Mouse (Mus musculus) kidney, adult 2 months (tissue): ENCODE results near the gene Syce1l. TPM values are rescaled to one million over a fixed set of nuclear protein-coding genes. Genes with fewer than 3 reads are reported as not detected.

Experiments
- DNase-seq: peaks from one replicate; pipeline ENCODE4 v3.0.0; 2021
- H3K27ac ChIP-seq: fragments of 200-500 bp; 2 replicates; pipeline ENCODE4 v1.5.1; 2012; ENCODE audit warnings: low read depth, low read length, control low read depth, inconsistent platforms; ENCODE audit not compliant: insufficient read depth
- H3K27me3 ChIP-seq: fragments of 200-500 bp; replicated peaks from 2 replicates; pipeline ENCODE4 v1.6.1; 2012; ENCODE audit warnings: mild to moderate bottlenecking, moderate library complexity, low read length, inconsistent platforms; ENCODE audit not compliant: control insufficient read depth, insufficient read depth
- H3K36me3 ChIP-seq: fragments of 200-500 bp; 2 replicates; pipeline ENCODE4 v1.6.1; 2012; ENCODE audit warnings: mild to moderate bottlenecking, moderate library complexity, low read length, inconsistent platforms; ENCODE audit not compliant: control insufficient read depth, insufficient read depth
- H3K4me1 ChIP-seq: fragments of 200-500 bp; 2 replicates; pipeline ENCODE4 v1.6.1; 2011; ENCODE audit warnings: low read length; ENCODE audit not compliant: control insufficient read depth, insufficient read depth
- H3K4me3 ChIP-seq: fragments of 200-500 bp; 2 replicates; pipeline ENCODE4 v1.5.1; 2011; ENCODE audit warnings: mild to moderate bottlenecking, low read depth, low read length, control low read depth; ENCODE audit not compliant: insufficient read depth
- CTCF ChIP-seq: fragments of 200-500 bp; conservative IDR thresholded peaks from 2 replicates; pipeline ENCODE4 v1.5.1; 2011; ENCODE audit warnings: low read depth, mild to moderate bottlenecking, control low read depth, low read length, moderate library complexity, mixed read lengths; ENCODE audit not compliant: insufficient read depth, insufficient read length
- POLR2A ChIP-seq: fragments of 200-500 bp; IDR thresholded peaks from one replicate; pipeline ENCODE4 v1.6.1; 2011; ENCODE audit warnings: low read depth, low read length, control low read depth
- WGBS: fragments of 180-500 bp; shearing (Covaris S2); methylation state at CpG from one replicate; pipeline ENCODE4 v1.1.7; 2018; 5-methylcytosine and 5-hydroxymethylcytosine counted together
- polyA plus RNA-seq: library from polyadenylated mRNA; depleted of rRNA; stranded (reverse); fragments of >200 nt; gene quantifications from 2 replicates; pipeline ENCODE4 v1.2.3, GENCODE M21; 2012

Syce1l gene
- polyA plus RNA-seq, 1 experiment: 0.11 TPM

- no peaks in the 10 kb centered on the region for H3K4me1 ChIP-seq
- no peaks in the 10 kb centered on the region for H3K36me3 ChIP-seq
- H3K27ac ChIP-seq: no peak overlapping the region
- H3K27me3 ChIP-seq: no peaks in the 10 kb centered on the region
- H3K4me3 ChIP-seq: no peak overlapping the region
- 6% methylated on average over 2 of the region's 2 CpGs for WGBS
- TF ChIP-seq CTCF (peak; percentile 94), POLR2A (no peak)
- DNase-seq: peak; percentile 83
Observed at GRCm38 (mm10) chr8:113664544-113664943, 21.5 kb downstream of the Syce1l start.

- Histone ChIP-seq H3K27ac (no peak overlapping the region), H3K4me3 (no peak overlapping the region), H3K36me3 (no peaks in the 10 kb centered on the region), H3K27me3 (no peaks in the 10 kb centered on the region), H3K4me1 (no peaks in the 10 kb centered on the region)
- TF ChIP-seq POLR2A (no peak), CTCF (no peak)
- DNase-seq: no peak
- WGBS: 74% methylated on average over 4 of the region's 4 CpGs
Observed at GRCm38 (mm10) chr8:113665036-113665435, 22.0 kb downstream of the Syce1l start.

- no peak for TF ChIP-seq POLR2A
- no peak for TF ChIP-seq CTCF
- WGBS: 74% methylated on average over 8 of the region's 8 CpGs
- Histone ChIP-seq H3K4me1 (no peaks in the 10 kb centered on the region), H3K4me3 (no peak overlapping the region), H3K27ac (no peak overlapping the region), H3K27me3 (no peaks in the 10 kb centered on the region), H3K36me3 (no peaks in the 10 kb centered on the region)
- DNase-seq: no peak
Observed at GRCm38 (mm10) chr8:113665951-113666350, 22.9 kb downstream of the Syce1l start.

- TF ChIP-seq CTCF: no peak
- no peak for TF ChIP-seq POLR2A
- Histone ChIP-seq H3K36me3 (no peaks in the 10 kb centered on the region), H3K27me3 (no peaks in the 10 kb centered on the region), H3K4me3 (no peak overlapping the region), H3K4me1 (no peaks in the 10 kb centered on the region), H3K27ac (no peak overlapping the region)
- WGBS: 48% methylated on average over 16 of the region's 16 CpGs
- no peak for DNase-seq
Observed at GRCm38 (mm10) chr8:113666714-113667432, 23.9 kb downstream of the Syce1l start.

GRCm38 (mm10) chr8:113669924-113670323, 26.9 kb downstream of the Syce1l start:
- 93% methylated on average over 10 of the region's 10 CpGs for WGBS
- Histone ChIP-seq H3K27me3 (no peaks in the 10 kb centered on the region), H3K27ac (no peak overlapping the region), H3K4me3 (no peak overlapping the region), H3K36me3 (no peaks in the 10 kb centered on the region), H3K4me1 (no peaks in the 10 kb centered on the region)
- TF ChIP-seq POLR2A (no peak), CTCF (no peak)
- no peak for DNase-seq

- Histone ChIP-seq H3K27me3 (no peaks in the 10 kb centered on the region), H3K27ac (no peak overlapping the region), H3K4me3 (no peak overlapping the region), H3K36me3 (no peaks in the 10 kb centered on the region), H3K4me1 (no peaks in the 10 kb centered on the region)
- TF ChIP-seq POLR2A (no peak), CTCF (no peak)
- 57% methylated on average over 11 of the region's 11 CpGs for WGBS
- DNase-seq: peak; percentile 11
Observed at GRCm38 (mm10) chr8:113672599-113673255, 29.7 kb downstream of the Syce1l start.

GRCm38 (mm10) chr8:113673300-113673699, 30.3 kb downstream of the Syce1l start:
- TF ChIP-seq POLR2A: no peak
- TF ChIP-seq CTCF: no peak
- no peak overlapping the region for H3K4me3 ChIP-seq
- 76% methylated on average over 3 of the region's 3 CpGs for WGBS
- no peaks in the 10 kb centered on the region for H3K27me3 ChIP-seq
- H3K27ac ChIP-seq: no peak overlapping the region
- no peak for DNase-seq
- no peaks in the 10 kb centered on the region for H3K36me3 ChIP-seq
- H3K4me1 ChIP-seq: no peaks in the 10 kb centered on the region
